Mouse (Mus musculus) layer of hippocampus, postnatal 14 days (tissue): ENCODE results near the gene Mpped1. TPM values are rescaled to one million over a fixed set of nuclear protein-coding genes. Genes with fewer than 3 reads are reported as not detected.

ENCODE experiments used
- DNase-seq, 2 experiments: peaks; one replicate each; pipeline ENCODE4 v3.0.0; 2021 to 2022; ENCODE audit warnings: low spot score in 2 of 2, mixed read lengths in 1 of 2
- total RNA-seq, 2 experiments: library from RNA; stranded (reverse); gene quantifications; 2 replicates each; pipeline ENCODE4 v1.2.3; 2021

Mpped1 gene
- total RNA-seq, 2 experiments from 2014 or later, result 127 to 142 TPM

GRCm38 (mm10) chr15:83784772-83785171 lies 5.5 kb downstream of the Mpped1 start:
- no peak for DNase-seq

GRCm38 (mm10) chr15:83789046-83789445 lies 9.8 kb downstream of the Mpped1 start:
- no peak for DNase-seq

- DNase-seq, result no peak
These were observed 17.7 kb downstream of the Mpped1 start for GRCm38 (mm10) chr15:83796924-83797323.

GRCm38 (mm10) chr15:83798964-83799363 lies 19.7 kb downstream of the Mpped1 start:
- no peak for DNase-seq

GRCm38 (mm10) chr15:83801011-83801410 lies 21.7 kb downstream of the Mpped1 start:
- DNase-seq, result no peak

GRCm38 (mm10) chr15:83814106-83814505 lies 34.8 kb downstream of the Mpped1 start:
- DNase-seq, result no peak

- DNase-seq, result peak in 1 of 2 experiments; percentile 73
These were observed 48.7 kb downstream of the Mpped1 start for GRCm38 (mm10) chr15:83828011-83828410.

GRCm38 (mm10) chr15:83829226-83829625 lies 50.0 kb downstream of the Mpped1 start:
- DNase-seq, result peak in 1 of 2 experiments; percentile 50

GRCm38 (mm10) chr15:83832265-83832664 lies 53.0 kb downstream of the Mpped1 start:
- no peak for DNase-seq

- DNase-seq, result no peak
These were observed 61.9 kb downstream of the Mpped1 start for GRCm38 (mm10) chr15:83840950-83841719.

GRCm38 (mm10) chr15:83842419-83842818 lies 63.2 kb downstream of the Mpped1 start:
- no peak for DNase-seq

GRCm38 (mm10) chr15:83842915-83843789 lies 63.9 kb downstream of the Mpped1 start:
- DNase-seq, result peak in 1 of 2 experiments; percentile 43

- no peak for DNase-seq
These were observed 66.5 kb downstream of the Mpped1 start for GRCm38 (mm10) chr15:83845734-83846133.

GRCm38 (mm10) chr15:83846592-83846991 lies 67.3 kb downstream of the Mpped1 start:
- DNase-seq, result no peak

- DNase-seq, result no peak
These were observed 68.2 kb downstream of the Mpped1 start for GRCm38 (mm10) chr15:83847512-83847911.

- peak in 1 of 2 experiments; percentile 60 for DNase-seq
These were observed 68.9 kb downstream of the Mpped1 start for GRCm38 (mm10) chr15:83848193-83848592.

GRCm38 (mm10) chr15:83853400-83853811 lies 74.1 kb downstream of the Mpped1 start:
- DNase-seq, result peak; percentile 66 to 81

- DNase-seq, result peak; percentile 75 to 76
These were observed 77.9 kb downstream of the Mpped1 start for GRCm38 (mm10) chr15:83857129-83857528.

GRCm38 (mm10) chr15:83865626-83866025 lies 86.4 kb downstream of the Mpped1 start:
- no peak for DNase-seq

- DNase-seq, result no peak
These were observed 91.7 kb downstream of the Mpped1 start for GRCm38 (mm10) chr15:83870936-83871335.

GRCm38 (mm10) chr15:83877155-83877866 lies 98.0 kb downstream of the Mpped1 start:
- DNase-seq, result no peak
